Mouse (Mus musculus) limb, embryonic 10.5 days (tissue): ENCODE data around the gene Ina. TPM values are rescaled to one million over a fixed set of nuclear protein-coding genes. Genes with fewer than 3 reads are reported as not detected.
A peak's percentile ranks its signal among the peaks of the same experiment; 100 is the strongest.

Source experiments
- DNase-seq: peaks from one replicate; pipeline ENCODE4 v3.0.0-alpha.2; 2017; ENCODE audit warnings: low spot score
- H3K27ac ChIP-seq: fragments of 300-500 bp; sonication (generic); 2 replicates; pipeline ENCODE4 v1.5.1; 2016; ENCODE audit warnings: mild to moderate bottlenecking
- H3K27me3 ChIP-seq: fragments of 300-500 bp; sonication (generic); 2 replicates; pipeline ENCODE4 v1.6.1; 2016; ENCODE audit warnings: low read depth, mild to moderate bottlenecking; ENCODE audit not compliant: poor library complexity, severe bottlenecking
- H3K36me3 ChIP-seq: fragments of 300-500 bp; sonication (generic); 2 replicates; pipeline ENCODE4 v1.6.1; 2016; ENCODE audit warnings: mild to moderate bottlenecking, moderate library complexity
- H3K4me1 ChIP-seq: fragments of 300-500 bp; sonication (generic); 2 replicates; pipeline ENCODE4 v1.6.1; 2016
- H3K4me3 ChIP-seq: fragments of 300-500 bp; sonication (generic); 2 replicates; pipeline ENCODE4 v1.5.1; 2016; ENCODE audit warnings: mild to moderate bottlenecking, moderate library complexity
- H3K9me3 ChIP-seq: fragments of 300-500 bp; sonication (generic); replicated peaks from 2 replicates; pipeline ENCODE4 v1.6.1; 2016; ENCODE audit warnings: mild to moderate bottlenecking
- WGBS: fragments of 180-500 bp; shearing (Covaris S2); methylation state at CpG from one replicate; pipeline ENCODE4 v1.1.7; 2016; 5-methylcytosine and 5-hydroxymethylcytosine counted together
- polyA plus RNA-seq: library from polyadenylated mRNA; unstranded; fragments of >200 nt; fragmentation: Nextera tagmentation; extraction: Ambion mirVana; gene quantifications from 2 replicates; pipeline ENCODE4 v1.2.1, GENCODE M21; 2016

Ina gene
- polyA plus RNA-seq, 1 experiment from 2014 or later, result 0.11 TPM

DNA sequence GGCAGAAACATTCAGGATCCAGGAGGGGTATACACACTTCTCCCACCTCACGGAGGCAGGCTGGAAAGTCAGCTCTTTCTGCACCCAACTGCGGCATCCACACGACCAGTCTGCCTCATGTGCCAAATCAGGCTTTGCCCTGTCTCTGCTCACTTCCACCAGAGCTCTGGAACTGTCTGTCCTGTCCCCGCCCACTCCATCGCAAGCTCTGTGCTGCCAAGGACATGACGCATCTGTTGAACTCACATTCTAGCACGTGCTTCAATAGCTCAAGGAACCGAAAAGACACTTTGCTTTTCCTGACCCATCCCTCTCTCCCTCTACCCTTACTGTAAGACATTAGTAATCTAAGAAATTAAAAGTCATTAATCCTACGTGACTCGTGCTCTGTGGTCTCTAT, 10.5 kb downstream of the Ina start:
- no peaks in the 10 kb centered on the region for H3K9me3 ChIP-seq
- peaks cover 11% of the 10 kb centered on the region; the same call in 1 of the 2 replicates for H3K4me1 ChIP-seq
- 0 out of 2 replicates have a peak, but pooled peaks cover 2% of the 10 kb centered on the region for H3K27me3 ChIP-seq
- DNase-seq, result no peak
- no peaks in the 10 kb centered on the region for H3K36me3 ChIP-seq
- H3K27ac ChIP-seq, result no peak overlapping the region
- 88% methylated on average over 10 of the region's 10 CpGs for WGBS
- no peak overlapping the region for H3K4me3 ChIP-seq

DNA sequence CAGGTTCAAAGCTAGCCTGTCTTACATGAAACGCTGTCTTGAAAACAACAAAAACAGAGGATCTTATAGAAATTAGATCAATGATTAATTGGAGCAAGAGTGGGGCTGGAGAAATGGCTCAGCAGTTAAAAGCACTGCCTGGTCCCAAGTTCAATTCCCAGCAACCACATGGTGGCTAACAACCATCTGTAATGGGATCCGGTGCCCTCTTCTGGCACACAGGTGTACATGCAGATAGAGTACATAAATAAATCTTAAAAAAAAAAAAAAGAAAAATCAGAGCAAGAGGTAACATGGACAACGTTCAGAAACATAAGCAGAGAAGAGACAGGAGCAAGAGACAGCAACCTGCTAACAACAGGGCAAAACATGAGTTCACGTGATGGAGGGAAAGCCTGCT, 12.0 kb downstream of the Ina start:
- H3K36me3 ChIP-seq, result no peaks in the 10 kb centered on the region
- no peak overlapping the region for H3K27ac ChIP-seq
- no peaks in the 10 kb centered on the region for H3K9me3 ChIP-seq
- H3K27me3 ChIP-seq, result no peaks in the 10 kb centered on the region
- H3K4me3 ChIP-seq, result no peak overlapping the region
- 87% methylated on average over 4 of the region's 4 CpGs for WGBS
- peaks cover 11% of the 10 kb centered on the region; the same call in 1 of the 2 replicates for H3K4me1 ChIP-seq
- DNase-seq, result no peak

GRCm38 (mm10) chr19:47029796-47030195, 15.3 kb downstream of the Ina start:
- DNase-seq, result no peak
- H3K27me3 ChIP-seq, result no peaks in the 10 kb centered on the region
- H3K36me3 ChIP-seq, result peaks cover 27% of the 10 kb centered on the region
- no peak overlapping the region for H3K27ac ChIP-seq
- no peak overlapping the region for H3K4me3 ChIP-seq
- 89% methylated on average over 9 of the region's 9 CpGs for WGBS
- no peaks in the 10 kb centered on the region for H3K9me3 ChIP-seq
- H3K4me1 ChIP-seq, result peaks cover 2% of the 10 kb centered on the region; the same call in 1 of the 2 replicates

DNA sequence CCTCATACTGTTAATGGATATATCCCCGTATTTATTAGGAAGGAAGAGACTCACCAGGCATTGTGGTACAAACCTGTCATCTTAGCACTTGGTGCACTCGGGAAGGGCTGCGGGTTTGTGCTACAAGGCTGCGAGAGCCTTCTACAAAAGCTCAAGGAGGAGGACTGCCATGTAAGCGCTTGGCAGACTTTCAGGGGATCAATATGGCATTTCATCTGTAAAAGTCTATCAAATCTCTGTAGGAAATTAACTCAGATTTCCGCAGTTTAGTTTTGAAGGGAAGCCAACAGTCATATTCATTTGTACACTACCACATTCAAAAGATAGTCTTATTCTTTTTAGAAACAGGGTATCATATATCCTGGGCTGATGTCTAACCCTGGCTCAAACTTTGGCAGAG, 17.3 kb downstream of the Ina start:
- H3K9me3 ChIP-seq, result no peaks in the 10 kb centered on the region
- H3K27ac ChIP-seq, result no peak overlapping the region
- no peaks in the 10 kb centered on the region for H3K27me3 ChIP-seq
- H3K4me1 ChIP-seq, result no peaks in the 10 kb centered on the region
- DNase-seq, result no peak
- peaks cover 47% of the 10 kb centered on the region for H3K36me3 ChIP-seq
- H3K4me3 ChIP-seq, result no peak overlapping the region
- WGBS, result 94% methylated on average over 6 of the region's 6 CpGs

DNA sequence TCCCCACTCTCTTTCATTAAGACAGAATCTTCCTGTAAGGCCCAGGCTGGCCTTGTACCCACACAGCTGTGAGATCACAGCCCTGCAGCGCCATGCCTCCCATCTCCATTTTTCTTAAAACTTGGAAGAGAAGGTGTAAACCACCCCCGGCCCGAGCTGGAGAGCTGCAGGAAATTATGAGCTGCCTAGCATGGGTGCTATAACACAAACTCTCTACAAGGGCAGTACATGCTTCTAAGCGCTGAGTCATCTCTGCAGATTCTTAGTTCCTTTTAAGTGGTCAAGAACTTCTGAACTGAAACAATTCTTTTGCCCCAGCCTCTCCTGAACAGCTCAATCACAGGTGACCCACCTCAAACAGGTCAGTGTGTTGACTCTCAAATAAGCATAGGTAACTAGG, 20.4 kb downstream of the Ina start:
- no peaks in the 10 kb centered on the region for H3K9me3 ChIP-seq
- peaks cover 78% of the 10 kb centered on the region for H3K36me3 ChIP-seq
- DNase-seq, result no peak
- 94% methylated on average over 4 of the region's 4 CpGs for WGBS
- no peaks in the 10 kb centered on the region for H3K4me1 ChIP-seq
- H3K27ac ChIP-seq, result no peak overlapping the region
- no peak overlapping the region for H3K4me3 ChIP-seq
- no peaks in the 10 kb centered on the region for H3K27me3 ChIP-seq

- 89% methylated on average over 3 of the region's 3 CpGs for WGBS
- Histone ChIP-seq H3K9me3 (no peaks in the 10 kb centered on the region), H3K4me3 (no peak overlapping the region), H3K27me3 (no peaks in the 10 kb centered on the region), H3K4me1 (no peaks in the 10 kb centered on the region), H3K36me3 (peaks cover 94% of the 10 kb centered on the region), H3K27ac (no peak overlapping the region)
- DNase-seq, result no peak
Observed at GRCm38 (mm10) chr19:47036596-47036995, 22.1 kb downstream of the Ina start.

- Histone ChIP-seq H3K27ac (no peak overlapping the region), H3K4me1 (no peaks in the 10 kb centered on the region), H3K9me3 (no peaks in the 10 kb centered on the region), H3K4me3 (no peak overlapping the region), H3K27me3 (no peaks in the 10 kb centered on the region), H3K36me3 (peaks cover 94% of the 10 kb centered on the region)
- 92% methylated on average over 3 of the region's 3 CpGs for WGBS
- no peak for DNase-seq
Observed at GRCm38 (mm10) chr19:47040720-47041473, 26.4 kb downstream of the Ina start.

GRCm38 (mm10) chr19:47043608-47044007, 29.1 kb downstream of the Ina start:
- Histone ChIP-seq H3K9me3 (no peaks in the 10 kb centered on the region), H3K36me3 (peaks cover 92% of the 10 kb centered on the region), H3K27ac (no peak overlapping the region), H3K27me3 (no peaks in the 10 kb centered on the region), H3K4me3 (no peak overlapping the region), H3K4me1 (no peaks in the 10 kb centered on the region)
- peak; percentile 22 for DNase-seq
- WGBS, result 94% methylated on average over 3 of the region's 3 CpGs

DNA sequence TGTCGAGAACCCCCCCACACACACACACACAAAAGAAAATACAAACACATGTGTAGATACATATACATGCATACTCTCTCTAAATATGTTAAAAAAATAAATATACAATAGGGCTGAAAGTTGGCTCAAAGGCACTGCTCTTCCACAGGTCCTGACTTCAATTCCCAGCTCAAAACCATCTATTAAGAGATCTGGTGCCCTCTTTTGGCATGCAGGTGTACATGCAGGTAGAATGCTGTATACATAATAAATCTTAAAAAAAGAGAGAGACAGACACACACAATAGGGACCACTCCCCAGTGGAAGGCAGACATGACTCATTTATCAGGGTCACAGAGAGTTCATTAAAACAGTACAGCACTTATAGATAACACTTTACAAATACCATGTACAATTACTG, 31.8 kb downstream of the Ina start:
- DNase-seq, result no peak
- no peaks in the 10 kb centered on the region for H3K27me3 ChIP-seq
- WGBS, result 97% methylated on average over 1 of the region's 1 CpGs
- H3K9me3 ChIP-seq, result no peaks in the 10 kb centered on the region
- H3K36me3 ChIP-seq, result peaks cover 65% of the 10 kb centered on the region
- H3K27ac ChIP-seq, result no peak overlapping the region
- H3K4me1 ChIP-seq, result peaks cover 20% of the 10 kb centered on the region
- H3K4me3 ChIP-seq, result no peak overlapping the region

GRCm38 (mm10) chr19:47047236-47047833, 32.8 kb downstream of the Ina start:
- no peak overlapping the region for H3K4me3 ChIP-seq
- peaks cover 20% of the 10 kb centered on the region for H3K4me1 ChIP-seq
- H3K27ac ChIP-seq, result no peak overlapping the region
- no peaks in the 10 kb centered on the region for H3K27me3 ChIP-seq
- WGBS, result 85% methylated on average over 13 of the region's 13 CpGs
- H3K36me3 ChIP-seq, result peaks cover 55% of the 10 kb centered on the region
- no peaks in the 10 kb centered on the region for H3K9me3 ChIP-seq
- peak; percentile 28 for DNase-seq

- WGBS, result 66% methylated on average over 4 of the region's 4 CpGs
Observed at GRCm38 (mm10) chr19:47049061-47049460, 34.6 kb downstream of the Ina start.

DNA sequence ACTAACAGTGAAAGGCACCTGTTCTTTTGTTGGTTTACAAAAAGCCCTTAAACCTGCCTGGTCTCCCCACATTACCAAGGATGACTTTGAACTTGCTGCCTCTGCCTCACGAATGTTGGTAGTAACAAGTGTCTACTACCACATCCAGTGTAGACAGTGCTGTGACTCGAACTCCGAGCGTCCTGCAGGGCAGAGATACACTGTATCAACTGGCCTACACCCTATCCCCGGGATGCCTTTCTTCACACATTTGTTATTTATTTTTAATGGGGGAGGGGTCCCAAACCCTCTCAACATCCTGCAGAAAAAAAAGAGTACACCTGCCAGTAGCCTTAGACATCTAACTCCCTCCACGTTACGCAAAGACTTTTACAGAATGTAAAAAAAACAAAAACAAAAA, 35.3 kb downstream of the Ina start:
- peaks cover 35% of the 10 kb centered on the region for H3K36me3 ChIP-seq

More at GRCm38 (mm10) chr19:47049061-47049460, 34.6 kb downstream of the Ina start:
- no peak overlapping the region for H3K27ac ChIP-seq
- H3K9me3 ChIP-seq, result no peaks in the 10 kb centered on the region
- H3K36me3 ChIP-seq, result peaks cover 43% of the 10 kb centered on the region
- H3K4me1 ChIP-seq, result peaks cover 20% of the 10 kb centered on the region
- peak overlapping the region; percentile 94 for H3K4me3 ChIP-seq
- H3K27me3 ChIP-seq, result no peaks in the 10 kb centered on the region
- no peak for DNase-seq

DNA sequence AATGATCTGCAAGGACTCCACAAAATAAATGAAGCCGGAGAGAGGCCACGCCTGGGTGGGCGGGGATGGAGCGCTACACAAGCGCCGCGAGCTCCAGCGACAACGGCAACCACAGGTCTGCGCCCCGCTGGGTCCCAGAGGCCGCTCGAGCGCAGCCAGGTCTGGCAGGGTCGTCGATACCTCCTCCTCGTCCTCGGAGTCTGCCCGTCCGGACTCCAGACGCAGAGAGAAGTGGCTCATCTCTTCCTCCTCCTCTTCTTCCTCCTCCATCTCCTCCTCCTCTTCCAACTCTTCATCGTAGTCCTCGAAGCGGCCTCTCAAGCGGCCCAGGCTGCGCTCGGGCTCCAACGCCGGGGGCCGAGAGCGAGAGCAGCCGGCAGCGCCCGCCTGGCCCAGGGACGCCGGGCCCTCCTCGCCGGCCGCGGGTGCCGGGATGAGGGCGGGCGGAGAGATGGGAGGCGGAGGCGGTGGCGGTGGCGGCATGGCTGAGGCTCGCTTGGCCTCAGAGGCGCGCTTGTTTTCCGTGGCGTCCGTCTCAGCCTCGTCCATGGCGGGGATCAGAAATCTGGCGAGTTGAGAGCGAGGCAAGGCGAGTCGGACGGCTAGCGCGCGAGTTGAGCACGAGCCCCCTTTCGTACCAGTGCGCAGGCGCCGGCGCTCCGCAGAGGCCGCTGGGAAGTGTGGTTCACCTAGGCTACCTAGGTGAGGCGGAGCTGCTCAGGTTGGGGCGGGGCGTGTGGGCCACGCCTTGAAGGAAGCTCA, 36.0 kb downstream of the Ina start, which contains the start of gene Pcgf6:
Pcgf6 (minus strand) TSS at position 636 of the 762 bp plus-strand sequence.
- peaks cover 30% of the 10 kb centered on the region for H3K36me3 ChIP-seq
- peak; percentile 89 for DNase-seq
- peak within 1 kb of the TSS; percentile 97 for H3K27ac ChIP-seq
- H3K4me1 ChIP-seq, result peaks cover 20% of the 10 kb centered on the region
- no peaks in the 10 kb centered on the region for H3K9me3 ChIP-seq
- no peaks in the 10 kb centered on the region for H3K27me3 ChIP-seq
- H3K4me3 ChIP-seq, result peak within 1 kb of the TSS; percentile 94
- WGBS, result under 1% methylated on average over 75 of the region's 75 CpGs

More for the DNA sequence above, 35.3 kb downstream of the Ina start:
- Histone ChIP-seq H3K4me1 (peaks cover 20% of the 10 kb centered on the region), H3K27ac (peak overlapping the region; percentile 97), H3K4me3 (peak overlapping the region; percentile 94), H3K9me3 (no peaks in the 10 kb centered on the region), H3K27me3 (no peaks in the 10 kb centered on the region)
- WGBS, result 8% methylated on average over 7 of the region's 7 CpGs
- DNase-seq, result no peak
